Mouse (Mus musculus): ENCODE measurements at regions not wholly inside any gene's neighbourhood (a gene's known extent, or its start where the extent isn't known, plus 50 kb on each side); places are given as distances from the start of the nearest gene placed in this dataset.

DNA sequence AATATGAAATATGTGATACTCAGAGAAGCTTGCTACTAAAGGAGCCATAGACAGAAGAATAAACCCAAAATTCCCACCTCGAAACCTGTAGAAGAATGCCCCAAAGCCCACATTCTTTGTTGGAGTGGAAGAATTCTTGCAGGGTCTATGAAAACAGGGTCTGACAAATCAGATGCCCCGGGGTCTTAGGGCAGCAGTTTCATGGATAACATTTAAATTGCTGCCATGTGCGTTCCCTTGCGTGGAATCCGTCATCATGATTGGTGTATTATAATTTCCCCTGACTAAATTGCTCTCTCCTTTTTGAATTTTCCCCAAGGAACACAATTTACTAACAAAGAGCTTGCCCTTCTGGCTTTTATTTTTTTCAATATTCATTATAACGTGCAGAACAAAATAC, 99.6 kb upstream of the Lrig3 start:
- no peak for TF ChIP-seq CTCF (IDR thresholded peaks at IDR 0.05; ENCODE audit: insufficient read depth, low read length)
- no peak for TF ChIP-seq POLR2A (IDR thresholded peaks at IDR 0.05; ENCODE audit: borderline replicate concordance, extremely low read depth, low read depth, low read length)

Measured in lung, adult 2 months (tissue).